1 mouse cellular context compared by ENCODE assay signal in genomic region chr5:114859253-114859652, GRCm38 (mm10).
A peak's percentile ranks its signal among the peaks of the same experiment; 100 is the strongest.
TF ChIP-seq lines count a peak whose summit lies in the region.

No protein-coding gene starts in this region.

TF ChIP-seq in C2C12, 6 proteins besides CTCF, POLR2A, EP300 and RAD21:
- peak; percentile 32 for TF ChIP-seq CEBPB (IDR thresholded peaks at IDR 0.05; ENCODE audit: low read depth)
- no peak for TF ChIP-seq MYOG (IDR thresholded peaks at IDR 0.05; ENCODE audit: control insufficient read depth, extremely low read depth, insufficient read length)
